Mouse (Mus musculus) megakaryocyte, embryonic 14.5 days (primary cell): Measurements from ENCODE around the gene Fbxw9.

Source experiments
- FLI1 ChIP-seq: IDR thresholded peaks from 2 replicates; pipeline ENCODE4 v1.6.1; 2012; ENCODE audit warnings: low read length, inconsistent platforms, mixed read lengths
- GATA1 ChIP-seq: IDR thresholded peaks from 3 replicates; pipeline ENCODE4 v1.6.1; 2012; ENCODE audit warnings: mixed read lengths, low read length, inconsistent platforms, borderline replicate concordance

DNA sequence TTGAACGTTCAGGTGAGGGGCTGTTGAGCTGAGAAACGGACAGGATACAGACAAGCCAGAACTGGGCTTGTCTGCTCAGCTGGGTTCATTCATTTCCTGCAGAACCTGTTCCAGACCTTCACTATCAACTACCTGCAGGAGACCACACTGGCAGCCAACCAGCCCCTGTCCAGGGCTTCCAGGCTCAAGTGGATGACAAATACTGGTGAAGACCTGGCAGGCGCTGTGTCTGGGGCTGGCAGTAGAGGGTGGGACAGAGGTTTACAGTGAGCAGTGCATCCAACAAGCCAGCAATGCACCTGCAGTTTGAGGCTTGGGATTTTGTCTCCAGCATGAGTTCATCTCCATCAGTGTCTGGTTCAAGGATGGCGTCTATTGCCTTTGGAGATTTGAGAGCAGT is 37.0 kb downstream of the Fbxw9 start:
- TF ChIP-seq GATA1 (no peak), FLI1 (no peak)
